Mouse (Mus musculus) lung, adult 2 months (tissue): ENCODE data around the gene Dhrs1.

Experiments
- CTCF ChIP-seq: fragments of 200-500 bp; IDR thresholded peaks from 2 replicates; pipeline ENCODE4 v1.5.1; 2011; ENCODE audit warnings: mild to moderate bottlenecking, low read length, control low read depth; ENCODE audit not compliant: insufficient read depth
- POLR2A ChIP-seq: fragments of 200-500 bp; IDR thresholded peaks from 2 replicates; pipeline ENCODE4 v1.6.1; 2011; ENCODE audit warnings: low read depth, mild to moderate bottlenecking, control low read depth, low read length, borderline replicate concordance; ENCODE audit errors: extremely low read depth

DNA sequence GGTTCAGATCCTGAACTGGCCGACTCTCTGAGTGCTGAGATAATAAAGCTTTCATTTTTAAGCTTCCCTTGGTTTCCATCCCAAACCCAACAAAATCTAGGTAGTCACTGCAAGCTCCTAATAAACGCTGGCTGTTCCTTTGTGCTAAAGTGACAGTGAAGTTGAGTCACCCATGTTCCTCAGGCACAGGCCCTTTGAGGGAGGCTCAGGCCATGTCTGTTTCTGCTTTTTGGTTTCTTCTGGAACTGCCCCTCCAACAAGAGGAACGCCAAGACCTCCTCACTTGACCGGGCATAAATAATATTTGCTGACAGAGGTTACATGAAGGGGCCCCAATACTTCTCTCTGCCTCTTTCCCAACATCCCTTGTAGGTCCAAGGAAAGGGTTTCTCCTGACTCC, 9.7 kb downstream of the Dhrs1 start:
- TF ChIP-seq CTCF (no peak), POLR2A (no peak)
